Mouse (Mus musculus) MEL (cell line): ENCODE measurements around the gene Kcnj3.

Experiments used
- CTCF ChIP-seq, 3 experiments: IDR thresholded peaks in 2 of 3; conservative IDR thresholded peaks in 1 of 3; 2 replicates each; pipeline ENCODE4 v1.5.1; 2011 to 2012; ENCODE audit warnings: low read length in 3 of 3, low read depth in 2 of 3, mild to moderate bottlenecking in 2 of 3, improper control_type of control experiment in 1 of 3, inconsistent platforms in 1 of 3, mixed read lengths in 1 of 3, moderate library complexity in 1 of 3; ENCODE audit not compliant: control insufficient read depth in 1 of 3, insufficient read depth in 1 of 3, poor library complexity in 1 of 3, severe bottlenecking in 1 of 3
- RAD21 ChIP-seq: IDR thresholded peaks from 2 replicates; pipeline ENCODE4 v1.6.1; 2011; ENCODE audit warnings: mild to moderate bottlenecking, low read depth, low read length, improper control_type of control experiment
- ZMIZ1 ChIP-seq: IDR thresholded peaks from 2 replicates; pipeline ENCODE4 v1.6.1; 2012; ENCODE audit warnings: low read depth, mild to moderate bottlenecking, inconsistent platforms, low read length, improper control_type of control experiment, moderate library complexity

GRCm38 (mm10) chr2:55534946-55535345 lies 99.2 kb downstream of the Kcnj3 start:
- TF ChIP-seq RAD21 (no peak), CTCF (IDR thresholded peaks at IDR 0.05 in 2 of 3, conservative IDR thresholded peaks at IDR 0.05 in 1 of 3; ENCODE audit: control insufficient read depth in 1 of 3, insufficient read depth in 1 of 3, low read depth in 2 of 3, low read length in 3 of 3, poor library complexity in 1 of 3, severe bottlenecking in 1 of 3) (no peak), ZMIZ1 (no peak)
